Mouse (Mus musculus): ENCODE data around the gene Car12. TPM values are rescaled to one million over a fixed set of nuclear protein-coding genes. Genes with fewer than 3 reads are reported as not detected.
"Not testable (repeated sequence)": the region's sequence is repeated elsewhere in the genome, so short reads cannot be mapped to it uniquely, and the experiment has no call there.

Gene Car12
- polyA plus RNA-seq, 1 experiment = 3.4 TPM

DNA sequence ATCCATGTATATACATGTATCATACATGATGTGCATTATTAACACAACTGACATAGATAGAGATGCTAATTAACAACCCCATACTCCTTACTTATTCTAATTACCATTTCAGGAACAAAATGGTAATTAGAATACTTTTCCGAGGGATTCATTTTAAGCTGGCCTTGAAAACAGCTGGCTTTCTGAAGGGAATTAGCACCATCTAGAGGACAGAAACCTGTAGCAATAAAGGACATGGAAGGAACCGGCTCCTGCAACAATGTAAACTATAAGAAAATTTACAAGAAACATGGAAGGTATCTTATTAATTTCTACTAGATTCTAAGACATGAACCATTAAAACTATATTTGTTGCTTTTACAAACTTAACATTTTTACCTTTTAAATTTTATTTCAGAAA lies 74.3 kb downstream of the Car12 start:
- DNase-seq = peak in 1 of 2 experiments; percentile 54
- 4% methylated on average over 2 of the region's 2 CpGs for WGBS
- Histone ChIP-seq H3K4me1 (ENCODE audit: control insufficient read depth, insufficient read depth, low read length) (peaks cover 3% of the 10 kb centered on the region; the same call in 1 of the 2 replicates), H3K4me3 (replicated peaks; ENCODE audit: insufficient read depth, low read depth, low read length) (no peak overlapping the region), H3K27me3 (ENCODE audit: control insufficient read depth, insufficient read depth, low read length) (no peaks in the 10 kb centered on the region), H3K27ac (ENCODE audit: insufficient read depth, low read length) (no peak overlapping the region)
- TF ChIP-seq POLR2A (IDR thresholded peaks at IDR 0.05; ENCODE audit: borderline replicate concordance, insufficient read depth, low read length) (no peak), CTCF (IDR thresholded peaks at IDR 0.05; ENCODE audit: borderline replicate concordance, insufficient read depth, low read depth, low read length) (peak; percentile 28; the same call in 1 of the 2 replicates)

- no peak for DNase-seq
- H3K27me3 ChIP-seq (ENCODE audit: control insufficient read depth, insufficient read depth, low read length) = no peaks in the 10 kb centered on the region
- H3K4me3 ChIP-seq (replicated peaks; ENCODE audit: insufficient read depth, low read depth, low read length) = peak overlapping the region; percentile 88
- WGBS = 1% methylated on average over 43 of the region's 43 CpGs
- peaks cover 3% of the 10 kb centered on the region; the same call in 1 of the 2 replicates for H3K4me1 ChIP-seq (ENCODE audit: control insufficient read depth, insufficient read depth, low read length)
- peak overlapping the region; percentile 16 for H3K27ac ChIP-seq (ENCODE audit: insufficient read depth, low read length)
- TF ChIP-seq POLR2A (IDR thresholded peaks at IDR 0.05; ENCODE audit: borderline replicate concordance, insufficient read depth, low read length) (peak; percentile 62), CTCF (IDR thresholded peaks at IDR 0.05; ENCODE audit: borderline replicate concordance, insufficient read depth, low read depth, low read length) (no peak)
Observed at GRCm38 (mm10) chr9:66794629-66795463, 81.4 kb downstream of the Car12 start.

GRCm38 (mm10) chr9:66795464-66796324 lies 82.2 kb downstream of the Car12 start, which contains the start of gene Aph1b:
Gene Aph1b, minus strand, starts transcription at chr9:66795490.
- TF ChIP-seq POLR2A (IDR thresholded peaks at IDR 0.05; ENCODE audit: borderline replicate concordance, insufficient read depth, low read length) (no peak; the same call in 1 of the 2 replicates), CTCF (IDR thresholded peaks at IDR 0.05; ENCODE audit: borderline replicate concordance, insufficient read depth, low read depth, low read length) (no peak)
- peak within 1 kb of the TSS; percentile 88 for H3K4me3 ChIP-seq (replicated peaks; ENCODE audit: insufficient read depth, low read depth, low read length)
- under 1% methylated on average over 42 of the region's 42 CpGs for WGBS
- no peaks in the 10 kb centered on the region for H3K27me3 ChIP-seq (ENCODE audit: control insufficient read depth, insufficient read depth, low read length)
- peaks cover 3% of the 10 kb centered on the region; the same call in 1 of the 2 replicates for H3K4me1 ChIP-seq (ENCODE audit: control insufficient read depth, insufficient read depth, low read length)
- peak; percentile 98 to 99 for DNase-seq
- H3K27ac ChIP-seq (ENCODE audit: insufficient read depth, low read length) = peak within 1 kb of the TSS; percentile 40

DNA sequence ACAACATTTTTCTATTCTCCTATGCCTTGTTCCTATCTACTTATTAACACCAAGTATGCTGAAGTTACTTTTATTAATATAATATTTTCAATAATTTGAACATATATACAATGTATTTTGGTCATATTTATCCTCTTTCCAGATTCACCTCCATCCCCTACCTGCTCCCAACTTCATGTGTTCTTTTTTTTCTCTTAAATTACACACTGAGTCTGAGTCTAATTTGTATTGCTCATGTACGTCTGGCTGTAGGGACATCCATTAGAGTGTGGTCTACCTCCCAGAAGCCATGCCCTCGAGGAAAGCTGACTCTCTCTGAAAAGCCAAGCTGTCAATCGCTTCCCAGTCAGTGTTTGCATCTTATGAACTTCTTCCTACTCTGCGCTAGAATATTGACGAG lies 83.3 kb downstream of the Car12 start, which contains the start of gene Gm10647:
Gene Gm10647 (plus strand): TSS at position 301 of the 400 bp plus-strand sequence.
- DNase-seq = no peak
- Histone ChIP-seq H3K4me3 (replicated peaks; ENCODE audit: insufficient read depth, low read depth, low read length) (peak within 1 kb of the TSS; percentile 88), H3K27ac (ENCODE audit: insufficient read depth, low read length) (no peak within 1 kb of the TSS), H3K27me3 (ENCODE audit: control insufficient read depth, insufficient read depth, low read length) (no peaks in the 10 kb centered on the region), H3K4me1 (ENCODE audit: control insufficient read depth, insufficient read depth, low read length) (peaks cover 3% of the 10 kb centered on the region; the same call in 1 of the 2 replicates)
- no peak for TF ChIP-seq CTCF (IDR thresholded peaks at IDR 0.05; ENCODE audit: borderline replicate concordance, insufficient read depth, low read depth, low read length)
- TF ChIP-seq POLR2A (IDR thresholded peaks at IDR 0.05; ENCODE audit: borderline replicate concordance, insufficient read depth, low read length) = no peak
- 78% methylated on average over 5 of the region's 5 CpGs for WGBS

DNA sequence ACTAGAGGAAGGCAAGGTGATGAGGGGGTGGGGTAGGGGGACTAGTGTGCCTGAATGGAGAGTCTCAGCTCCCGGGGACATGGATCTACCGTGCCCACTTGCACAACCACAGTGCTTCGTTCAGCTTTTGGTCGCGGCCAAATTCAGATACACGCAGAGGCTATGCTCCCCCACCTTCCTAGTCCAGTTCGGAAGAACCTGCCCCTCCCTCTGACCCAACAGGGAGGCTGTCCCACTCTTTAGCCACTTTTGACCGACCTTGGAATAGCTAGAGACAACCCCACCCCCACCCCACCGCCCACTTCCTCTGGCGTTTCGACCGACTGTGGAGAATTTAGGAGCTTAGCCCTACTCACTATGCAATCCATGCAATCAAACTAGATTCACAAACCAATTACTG lies 88.5 kb downstream of the Car12 start:
- Histone ChIP-seq H3K27ac (ENCODE audit: insufficient read depth, low read length) (no peak overlapping the region), H3K4me1 (ENCODE audit: control insufficient read depth, insufficient read depth, low read length) (no peaks in the 10 kb centered on the region), H3K27me3 (ENCODE audit: control insufficient read depth, insufficient read depth, low read length) (no peaks in the 10 kb centered on the region; the same call in 1 of the 2 replicates), H3K4me3 (replicated peaks; ENCODE audit: insufficient read depth, low read depth, low read length) (no peak overlapping the region)
- WGBS = 68% methylated on average over 12 of the region's 12 CpGs
- TF ChIP-seq POLR2A (IDR thresholded peaks at IDR 0.05; ENCODE audit: borderline replicate concordance, insufficient read depth, low read length) (no peak), CTCF (IDR thresholded peaks at IDR 0.05; ENCODE audit: borderline replicate concordance, insufficient read depth, low read depth, low read length) (no peak)
- no peak for DNase-seq

- DNase-seq; H3K4me3 ChIP-seq (replicated peaks; ENCODE audit: insufficient read depth, low read depth, low read length); H3K27me3 ChIP-seq (ENCODE audit: control insufficient read depth, insufficient read depth, low read length); H3K4me1 ChIP-seq (ENCODE audit: control insufficient read depth, insufficient read depth, low read length); H3K27ac ChIP-seq (ENCODE audit: insufficient read depth, low read length): not testable (repeated sequence)
- 13% methylated on average over 34 of the region's 37 CpGs for WGBS
Observed at GRCm38 (mm10) chr9:66805951-66806350, 92.5 kb downstream of the Car12 start.

- DNase-seq = no peak
- H3K27me3 ChIP-seq (ENCODE audit: control insufficient read depth, insufficient read depth, low read length) = no peaks in the 10 kb centered on the region
- WGBS = 16% methylated on average over 2 of the region's 2 CpGs
Observed at GRCm38 (mm10) chr9:66813392-66813791, 99.9 kb downstream of the Car12 start.

More at GRCm38 (mm10) chr9:66813392-66813791, 99.9 kb downstream of the Car12 start:
- Histone ChIP-seq H3K27ac (ENCODE audit: insufficient read depth, low read length) (no peak overlapping the region), H3K4me3 (replicated peaks; ENCODE audit: insufficient read depth, low read depth, low read length) (no peak overlapping the region), H3K4me1 (ENCODE audit: control insufficient read depth, insufficient read depth, low read length) (no peaks in the 10 kb centered on the region)
- TF ChIP-seq POLR2A (IDR thresholded peaks at IDR 0.05; ENCODE audit: borderline replicate concordance, insufficient read depth, low read length) = no peak
- no peak for TF ChIP-seq CTCF (IDR thresholded peaks at IDR 0.05; ENCODE audit: borderline replicate concordance, insufficient read depth, low read depth, low read length)

Other genes with a start within 250 kb of the Car12 start
- gene Fbxl22, start 199.1 kb upstream of the Car12 start, polyA plus RNA-seq (2012; rRNA removed) = 3.2 and 3.4 TPM in 2 replicates
- gene Usp3, start 120.5 kb upstream of the Car12 start, polyA plus RNA-seq (2012; rRNA removed) = 89.3 and 97.0 TPM in 2 replicates
- 16.0 and 17.7 TPM in 2 replicates for gene Aph1b, start 81.8 kb downstream of the Car12 start, polyA plus RNA-seq (2012; rRNA removed)
- gene Gm10647, start 83.4 kb downstream of the Car12 start, polyA plus RNA-seq (2012; rRNA removed) = 0.33 and 0.44 TPM in 2 replicates
- 3.3 and 4.0 TPM in 2 replicates for gene Aph1c, start 121.0 kb downstream of the Car12 start, polyA plus RNA-seq (2012; rRNA removed)
- 13.7 and 15.3 TPM in 2 replicates for gene Rab8b, start 206.0 kb downstream of the Car12 start, polyA plus RNA-seq (2012; rRNA removed)
- gene Rps27l, start 232.4 kb downstream of the Car12 start, polyA plus RNA-seq (2012; rRNA removed) = 53.7 and 55.7 TPM in 2 replicates

Data from cerebellum, adult 2 months (tissue).